Mouse (Mus musculus): Measurements from ENCODE around the gene Gdnf.

GRCm38 (mm10) chr15:7838921-7839309 is 28.3 kb downstream of the Gdnf start:
- TF ChIP-seq POLR2A (IDR thresholded peaks at IDR 0.05; ENCODE audit: low read depth, low read length): no peak
- no peak for TF ChIP-seq RCOR1 (conservative IDR thresholded peaks at IDR 0.05; ENCODE audit: low read depth, low read length)
- TF ChIP-seq CTCF (conservative IDR thresholded peaks at IDR 0.05 in 1 of 2, IDR thresholded peaks at IDR 0.05 in 1 of 2; ENCODE audit: low read depth in 2 of 2, low read length in 2 of 2): no peak
- no peak for TF ChIP-seq ETS1 (conservative IDR thresholded peaks at IDR 0.05; ENCODE audit: low read depth, low read length)
- TF ChIP-seq TCF12 (IDR thresholded peaks at IDR 0.05; ENCODE audit: low read depth, low read length): no peak
- no peak for TF ChIP-seq BHLHE40 (IDR thresholded peaks at IDR 0.05; ENCODE audit: low read depth, low read length)
- TF ChIP-seq HCFC1 (IDR thresholded peaks at IDR 0.05; ENCODE audit: low read depth, low read length): no peak
- TF ChIP-seq ZC3H11A (IDR thresholded peaks at IDR 0.05; ENCODE audit: low read depth, low read length): no peak
